Mouse (Mus musculus) heart, embryonic 13.5 days (tissue): ENCODE results near the gene Mcm3. TPM values are rescaled to one million over a fixed set of nuclear protein-coding genes. Genes with fewer than 3 reads are reported as not detected.

Experiments used
- ATAC-seq: fragments of 200-750 bp; cut with Nextera tagmentation; 2 replicates; pipeline ENCODE4 v1.8.0; 2017; ENCODE audit warnings: moderate TSS enrichment; ENCODE audit not compliant: insufficient number of reproducible peaks, low FRiP score, low TSS enrichment; ENCODE audit errors: extremely low read depth
- H3K27ac ChIP-seq: fragments of 300-500 bp; sonication (generic); replicated peaks from 2 replicates; pipeline ENCODE4 v1.5.1; 2015; ENCODE audit warnings: moderate library complexity, mild to moderate bottlenecking, inconsistent platforms
- H3K27me3 ChIP-seq: fragments of 300-500 bp; sonication (generic); replicated peaks from 2 replicates; pipeline ENCODE4 v1.6.1; 2015; ENCODE audit warnings: mild to moderate bottlenecking, inconsistent platforms
- H3K36me3 ChIP-seq: fragments of 300-500 bp; sonication (generic); 2 replicates; pipeline ENCODE4 v1.6.1; 2015; ENCODE audit warnings: mild to moderate bottlenecking, inconsistent platforms
- H3K4me1 ChIP-seq: fragments of 300-500 bp; sonication (generic); 2 replicates; pipeline ENCODE4 v1.6.1; 2015; ENCODE audit warnings: inconsistent platforms
- H3K4me2 ChIP-seq: fragments of 300-500 bp; sonication (generic); 2 replicates; pipeline ENCODE4 v1.6.1; 2015; ENCODE audit warnings: inconsistent platforms, mild to moderate bottlenecking, moderate library complexity
- H3K4me3 ChIP-seq: fragments of 300-500 bp; sonication (generic); 2 replicates; pipeline ENCODE4 v1.5.1; 2015; ENCODE audit warnings: moderate library complexity, mild to moderate bottlenecking, inconsistent platforms
- H3K9ac ChIP-seq: fragments of 300-500 bp; sonication (generic); 2 replicates; pipeline ENCODE4 v1.6.1; 2015; ENCODE audit warnings: inconsistent platforms, mild to moderate bottlenecking, moderate library complexity
- H3K9me3 ChIP-seq: fragments of 300-500 bp; sonication (generic); 2 replicates; pipeline ENCODE4 v1.6.1; 2016; ENCODE audit warnings: inconsistent platforms
- WGBS: fragments of 180-500 bp; shearing (Covaris S2); methylation state at CpG from one replicate; pipeline ENCODE4 v1.1.7; 2015; ENCODE audit warnings: mixed read lengths; 5-methylcytosine and 5-hydroxymethylcytosine counted together
- polyA plus RNA-seq: library from polyadenylated mRNA; unstranded; fragments of >200 nt; fragmentation: Nextera tagmentation; extraction: Ambion mirVana; gene quantifications from 2 replicates; pipeline ENCODE4 v1.2.1, GENCODE M21; 2015

The Mcm3 gene
- polyA plus RNA-seq, 1 experiment from 2014 or later, result 97.6 TPM

- no peak overlapping the region for H3K4me3 ChIP-seq
- no peak overlapping the region for H3K27ac ChIP-seq
- no peak overlapping the region for H3K4me2 ChIP-seq
- ATAC-seq, result no peak
- H3K9me3 ChIP-seq, result no peaks in the 10 kb centered on the region
- no peaks in the 10 kb centered on the region for H3K4me1 ChIP-seq
- no peaks in the 10 kb centered on the region for H3K36me3 ChIP-seq
- H3K9ac ChIP-seq, result no peak overlapping the region
- 67% methylated on average over 10 of the region's 10 CpGs for WGBS
- no peaks in the 10 kb centered on the region for H3K27me3 ChIP-seq
These were observed 60.3 kb downstream of the Mcm3 start for GRCm38 (mm10) chr1:20759799-20760198.

GRCm38 (mm10) chr1:20757586-20757985 is 62.5 kb downstream of the Mcm3 start:
- no peak overlapping the region for H3K4me2 ChIP-seq
- H3K4me1 ChIP-seq, result no peaks in the 10 kb centered on the region
- no peak overlapping the region for H3K27ac ChIP-seq
- no peaks in the 10 kb centered on the region for H3K9me3 ChIP-seq
- H3K27me3 ChIP-seq, result no peaks in the 10 kb centered on the region
- no peaks in the 10 kb centered on the region for H3K36me3 ChIP-seq
- no peak for ATAC-seq
- 70% methylated on average over 3 of the region's 3 CpGs for WGBS
- H3K4me3 ChIP-seq, result no peak overlapping the region
- no peak overlapping the region for H3K9ac ChIP-seq

- Histone ChIP-seq H3K27me3 (no peaks in the 10 kb centered on the region), H3K4me1 (no peaks in the 10 kb centered on the region), H3K4me3 (no peak overlapping the region), H3K4me2 (no peak overlapping the region), H3K27ac (no peak overlapping the region), H3K9me3 (no peaks in the 10 kb centered on the region), H3K9ac (no peak overlapping the region), H3K36me3 (no peaks in the 10 kb centered on the region)
- ATAC-seq, result no peak
- 73% methylated on average over 10 of the region's 10 CpGs for WGBS
These were observed 65.7 kb downstream of the Mcm3 start for GRCm38 (mm10) chr1:20754439-20754838.

Other genes starting within 250 kb of the Mcm3 start
- gene Pkhd1, start 202.2 kb downstream of the Mcm3 start, polyA plus RNA-seq, result 0.08 TPM in 1 of 2 replicates, not detected in the other
- gene Il17a, start 89.4 kb downstream of the Mcm3 start, polyA plus RNA-seq, result not detected in 2 replicates
- not detected in 2 replicates for gene Il17f, start 29.7 kb downstream of the Mcm3 start, polyA plus RNA-seq
- gene Paqr8, start 70.3 kb upstream of the Mcm3 start, polyA plus RNA-seq, result 3.0 and 3.3 TPM in 2 replicates
- gene Efhc1, start 131.3 kb upstream of the Mcm3 start, polyA plus RNA-seq, result 1.6 and 1.7 TPM in 2 replicates